Mouse (Mus musculus) layer of hippocampus, postnatal 25 days (tissue): ENCODE data around the gene Dad1. TPM values are rescaled to one million over a fixed set of nuclear protein-coding genes. Genes with fewer than 3 reads are reported as not detected.

Experiments
- DNase-seq, 2 experiments: peaks; one replicate each; pipeline ENCODE4 v3.0.0; 2022; ENCODE audit warnings: mixed read lengths in 2 of 2, low spot score in 1 of 2; ENCODE audit errors: extremely low spot score in 1 of 2
- total RNA-seq, 2 experiments: library from RNA; stranded (reverse); gene quantifications; 2 replicates each; pipeline ENCODE4 v1.2.3; 2021

Dad1 gene
- total RNA-seq, 2 experiments from 2014 or later = 117 to 132 TPM

- no peak for DNase-seq
Observed at GRCm38 (mm10) chr14:54226911-54227811, 26.7 kb downstream of the Dad1 start.

GRCm38 (mm10) chr14:54225725-54226124 is 28.2 kb downstream of the Dad1 start:
- DNase-seq = no peak

DNA sequence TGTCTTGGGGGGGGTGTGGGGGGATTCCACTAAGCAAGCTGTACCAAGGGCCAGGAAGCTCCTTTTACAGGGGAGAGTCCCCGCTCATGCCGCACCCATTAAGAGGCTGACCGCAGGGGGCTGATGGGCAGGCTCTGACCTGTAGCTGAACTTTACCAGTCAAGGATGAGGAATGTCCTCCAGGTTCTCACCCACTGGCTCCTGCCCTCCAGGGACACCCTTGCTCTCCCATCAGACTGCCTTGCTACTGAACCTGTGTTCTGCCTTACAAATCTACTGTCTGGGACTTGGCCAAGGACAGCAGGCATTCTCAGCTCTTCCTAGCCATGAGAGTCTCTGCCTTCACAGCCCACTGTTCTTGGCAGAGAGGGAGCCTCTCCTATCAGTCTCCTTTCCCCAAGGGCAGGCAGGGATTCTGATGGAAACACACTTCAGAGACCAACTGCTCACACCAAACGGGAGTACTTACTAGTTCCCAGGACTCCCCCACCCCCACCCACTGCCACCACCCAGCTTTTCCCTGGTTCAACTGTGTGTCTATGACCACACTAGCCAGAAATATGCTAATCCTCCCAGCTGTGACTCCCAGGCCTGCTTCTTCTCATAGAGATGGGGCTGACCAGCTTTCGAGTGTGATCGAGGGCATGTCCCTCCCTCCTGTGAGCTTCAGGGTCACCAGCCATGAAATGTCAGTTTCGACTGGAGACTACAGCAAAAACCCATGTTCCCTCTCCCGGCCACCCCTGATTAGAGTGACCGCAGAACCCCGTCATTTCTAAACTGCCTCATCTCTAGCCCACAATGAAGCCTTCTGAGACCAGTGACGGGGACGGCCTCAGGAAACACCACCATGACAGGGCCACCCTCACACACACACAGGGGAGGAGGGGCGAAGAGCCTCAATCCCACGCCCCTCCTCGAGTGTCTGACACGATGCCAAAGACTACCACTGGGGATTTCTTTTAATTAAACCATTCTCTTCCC is 29.1 kb downstream of the Dad1 start:
- DNase-seq = no peak

- no peak for DNase-seq
Observed at GRCm38 (mm10) chr14:54224064-54224417, 29.9 kb downstream of the Dad1 start.

- DNase-seq = no peak
Observed at GRCm38 (mm10) chr14:54223315-54224063, 30.4 kb downstream of the Dad1 start.

DNA sequence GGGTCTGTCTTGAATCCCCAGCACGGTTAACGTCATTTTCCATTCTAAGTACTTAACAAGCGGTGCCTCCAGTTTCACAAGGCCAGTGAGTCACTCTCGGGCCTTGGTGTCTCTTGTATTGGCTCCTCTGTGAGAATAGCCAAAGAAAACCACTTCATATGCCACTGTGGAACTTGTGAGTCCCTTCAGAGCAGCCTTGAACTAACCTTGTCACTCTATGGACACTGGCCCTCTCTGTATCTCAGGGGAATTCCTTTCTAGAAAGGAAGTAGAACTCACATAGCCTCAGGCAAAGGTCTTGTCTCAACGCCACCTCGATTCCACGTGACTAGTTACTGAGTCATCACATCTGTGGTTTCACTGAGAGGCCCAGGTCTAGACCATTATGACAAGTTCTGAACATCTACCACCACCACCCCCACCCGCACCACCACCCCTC is 31.6 kb downstream of the Dad1 start:
- no peak for DNase-seq

DNA sequence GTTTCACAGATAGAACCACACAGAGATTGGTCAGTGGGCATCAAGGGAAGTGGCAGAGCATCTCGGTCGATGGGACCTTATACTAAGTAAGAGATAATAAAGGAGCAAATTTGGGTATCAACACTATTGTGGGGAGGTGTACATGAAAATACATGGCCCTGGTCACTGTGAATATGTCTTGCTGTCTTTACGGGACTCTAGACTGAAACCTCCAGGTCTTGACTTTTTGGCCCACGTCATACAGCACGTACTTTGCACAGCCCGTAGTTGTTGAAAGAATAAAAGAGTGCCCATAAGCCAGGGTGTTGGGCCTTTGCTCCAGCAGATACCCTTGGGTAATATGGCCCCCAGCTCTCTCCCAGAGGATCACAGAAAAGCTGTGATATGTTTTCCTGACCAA is 32.3 kb downstream of the Dad1 start:
- no peak for DNase-seq

GRCm38 (mm10) chr14:54220726-54221494 is 33.0 kb downstream of the Dad1 start:
- DNase-seq = no peak

DNA sequence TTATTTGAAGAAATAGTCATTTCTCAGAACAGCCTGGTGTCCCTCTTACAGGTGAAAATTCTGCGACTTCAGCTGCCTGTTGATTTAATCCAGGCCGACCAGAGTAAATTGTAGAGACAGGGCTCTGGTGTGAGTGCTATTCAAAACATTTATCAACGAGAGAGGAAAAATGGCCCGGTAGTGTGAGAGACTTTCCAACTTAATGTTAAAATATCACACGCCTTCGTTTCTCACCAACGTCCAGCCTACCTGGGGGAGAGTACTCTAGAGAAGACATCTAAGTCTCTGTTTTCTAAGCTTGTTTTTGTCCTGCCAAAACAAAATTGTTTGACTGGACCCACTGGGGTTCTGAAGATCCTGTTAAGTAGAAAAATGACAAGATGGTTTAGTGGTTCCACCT is 34.1 kb downstream of the Dad1 start:
- DNase-seq = no peak

DNA sequence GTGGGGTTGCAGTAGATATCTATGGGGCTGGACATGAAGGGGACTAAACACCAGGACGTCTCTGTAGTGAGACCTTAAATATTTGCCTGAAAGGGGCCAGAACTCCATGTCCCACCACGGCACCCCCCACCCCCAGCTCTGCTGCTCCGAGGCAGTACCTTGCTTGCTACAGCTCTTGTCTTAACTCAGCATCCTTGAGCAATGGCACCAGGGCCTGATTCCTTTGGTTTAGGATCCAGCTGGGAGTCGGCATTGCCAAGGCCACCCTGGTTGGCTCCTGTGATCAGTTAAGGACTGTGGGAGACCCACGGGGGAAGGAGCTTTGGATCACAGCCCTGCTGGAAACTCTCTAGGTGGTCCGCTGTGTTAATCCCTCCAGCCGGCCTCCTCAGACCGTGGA is 34.6 kb downstream of the Dad1 start:
- no peak for DNase-seq

DNA sequence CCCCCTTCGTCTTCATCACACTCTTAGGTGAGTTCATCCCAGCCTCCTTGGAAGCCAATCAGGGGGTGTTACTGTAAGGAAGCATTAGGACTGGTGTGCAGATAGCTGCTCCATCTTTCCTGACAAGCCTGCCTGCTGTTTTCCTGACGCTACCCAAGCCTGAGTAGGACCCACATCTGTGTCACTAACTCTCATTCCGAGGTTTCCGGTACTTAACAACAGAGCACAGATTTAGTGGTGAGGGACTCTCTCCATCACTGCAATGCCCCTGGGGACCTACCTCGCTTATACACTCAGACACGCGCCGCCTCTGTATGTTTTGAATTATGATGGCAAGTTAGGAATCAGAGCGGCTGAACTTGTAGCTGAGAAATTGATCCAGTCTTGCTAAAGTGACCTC is 35.2 kb downstream of the Dad1 start:
- no peak for DNase-seq

GRCm38 (mm10) chr14:54218233-54218632 is 35.7 kb downstream of the Dad1 start:
- DNase-seq = no peak

- no peak for DNase-seq
Observed at GRCm38 (mm10) chr14:54216126-54216525, 37.8 kb downstream of the Dad1 start.

DNA sequence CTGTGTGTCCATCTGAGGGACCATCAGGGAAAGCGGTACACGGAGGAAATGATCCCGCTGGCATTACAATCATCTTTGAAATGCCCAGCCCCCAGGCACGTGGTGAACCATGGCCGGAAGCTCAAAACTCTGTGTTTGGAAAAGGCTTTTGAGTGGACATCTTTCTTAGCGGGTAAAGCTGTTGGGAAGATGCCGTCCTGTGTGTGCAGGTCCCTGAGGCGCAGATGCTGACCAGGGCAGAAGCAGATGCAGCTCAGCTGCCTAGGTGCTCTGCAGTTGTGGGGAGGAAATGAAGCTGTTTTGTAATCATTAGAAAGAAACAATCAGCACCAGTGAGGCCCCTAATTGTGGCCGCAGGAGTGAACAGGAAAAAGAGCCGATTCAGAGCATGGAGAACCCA is 39.0 kb downstream of the Dad1 start:
- DNase-seq = no peak

GRCm38 (mm10) chr14:54214477-54214876 is 39.4 kb downstream of the Dad1 start:
- no peak for DNase-seq

- DNase-seq = no peak
Observed at GRCm38 (mm10) chr14:54213734-54214133, 40.2 kb downstream of the Dad1 start.

DNA sequence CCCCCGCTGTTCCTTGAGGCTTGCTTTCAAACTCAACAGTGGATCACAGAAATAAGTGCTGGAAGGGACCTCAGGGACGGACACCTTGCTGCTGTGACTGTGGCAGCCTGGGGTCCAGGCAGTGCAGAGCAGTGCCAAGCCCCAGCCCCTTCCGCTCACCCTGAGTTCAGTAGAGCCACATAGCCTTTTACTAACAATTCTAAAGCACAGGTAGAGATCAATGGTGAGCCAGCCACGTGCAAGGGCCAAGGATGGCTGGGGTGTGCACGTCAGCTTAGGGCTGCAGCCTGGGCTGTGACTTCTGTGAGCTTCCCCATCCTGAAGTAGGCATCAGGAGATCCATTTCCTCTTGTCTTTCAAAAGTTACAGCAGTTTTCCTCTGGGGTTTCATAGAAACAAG is 42.1 kb downstream of the Dad1 start:
- no peak for DNase-seq

DNA sequence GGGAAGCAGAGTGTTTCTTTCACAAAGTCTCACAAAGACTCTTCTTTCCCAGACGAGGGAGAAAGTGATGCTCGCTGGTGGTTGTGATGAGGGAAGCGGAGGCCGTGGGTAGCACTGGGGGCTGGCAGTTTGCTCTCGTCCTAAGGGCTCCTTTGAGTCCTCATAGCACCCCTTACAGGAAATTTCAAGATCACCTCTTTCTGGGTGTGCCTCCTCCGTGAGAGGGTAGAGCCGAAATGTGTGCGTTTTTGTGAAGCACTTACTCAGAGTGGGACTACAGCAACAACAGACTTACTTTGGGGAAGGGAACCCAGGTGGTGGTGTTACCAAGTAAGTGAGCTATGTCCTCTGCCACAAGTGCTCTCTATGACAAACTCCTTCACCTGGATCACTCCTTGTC is 42.7 kb downstream of the Dad1 start:
- no peak for DNase-seq

- DNase-seq = no peak
Observed at GRCm38 (mm10) chr14:54210401-54210800, 43.5 kb downstream of the Dad1 start.

DNA sequence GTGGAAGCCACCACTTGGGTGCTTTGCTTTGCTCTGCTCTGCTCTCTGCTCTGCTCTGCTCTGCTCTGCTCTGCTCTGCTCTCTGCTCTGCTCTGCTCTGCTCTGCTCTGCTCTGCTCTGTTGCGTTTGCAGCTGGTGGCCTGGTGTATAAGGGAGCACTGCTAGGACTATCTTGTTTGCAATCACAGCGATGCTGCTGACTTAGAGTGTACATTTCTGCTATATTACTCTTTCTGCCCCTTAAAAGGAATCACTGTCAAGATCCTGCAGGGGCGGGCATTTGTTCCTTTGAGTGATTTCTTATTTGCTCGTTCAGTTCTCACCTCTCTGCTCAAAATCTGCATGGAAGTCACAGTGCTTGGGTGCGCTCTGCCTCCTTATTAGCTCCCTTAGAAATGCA is 44.0 kb downstream of the Dad1 start:
- DNase-seq = no peak
